Mouse (Mus musculus): ENCODE measurements at regions not wholly inside any gene's neighbourhood (a gene's known extent, or its start where the extent isn't known, plus 50 kb on each side); places are given as distances from the start of the nearest gene placed in this dataset.

- DNase-seq (ENCODE audit: low read depth, low spot score) = no peak
Measured at GRCm38 (mm10) chr3:39925436-39925835, 605.6 kb upstream of the Intu start.

DNA sequence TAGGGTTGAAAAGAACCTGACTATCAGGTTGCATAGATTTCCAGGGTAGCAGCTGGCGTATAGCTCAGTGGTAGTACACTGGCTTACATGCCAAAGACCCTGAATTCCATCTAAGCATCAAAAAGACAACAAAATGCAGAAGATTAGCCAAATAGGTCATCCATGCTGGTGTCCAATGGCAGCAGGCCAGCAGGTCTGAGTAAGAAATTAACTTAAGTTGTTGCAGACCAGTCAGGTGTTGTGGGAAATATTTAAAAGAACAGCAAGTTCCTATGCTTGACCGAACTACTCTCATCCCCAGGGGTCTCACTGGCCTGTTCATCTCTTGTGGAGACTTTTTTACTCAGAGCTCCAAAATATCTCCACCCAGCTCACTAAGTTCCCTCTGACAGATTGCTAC, 602.7 kb upstream of the Intu start:
- DNase-seq (ENCODE audit: low read depth, low spot score) = no peak

DNA sequence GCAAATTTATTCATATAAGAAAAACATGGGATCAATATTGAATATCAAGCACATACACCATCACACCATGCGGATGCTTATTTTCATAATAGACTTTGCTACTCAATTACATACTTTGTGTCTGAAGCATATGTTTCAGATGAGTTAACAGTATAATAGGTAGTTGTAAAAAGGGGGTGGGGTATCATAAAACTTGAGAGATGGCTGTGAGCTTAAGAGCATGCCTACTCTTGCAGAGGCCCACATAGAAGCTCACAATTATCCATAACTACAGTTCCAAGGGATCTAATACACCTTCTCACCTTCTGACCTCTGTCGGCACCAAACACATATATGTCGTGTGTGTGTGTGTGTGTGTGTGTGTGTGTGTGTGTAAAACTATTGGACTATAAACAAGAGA, 597.7 kb upstream of the Intu start:
- DNase-seq (ENCODE audit: low read depth, low spot score) = no peak

DNA sequence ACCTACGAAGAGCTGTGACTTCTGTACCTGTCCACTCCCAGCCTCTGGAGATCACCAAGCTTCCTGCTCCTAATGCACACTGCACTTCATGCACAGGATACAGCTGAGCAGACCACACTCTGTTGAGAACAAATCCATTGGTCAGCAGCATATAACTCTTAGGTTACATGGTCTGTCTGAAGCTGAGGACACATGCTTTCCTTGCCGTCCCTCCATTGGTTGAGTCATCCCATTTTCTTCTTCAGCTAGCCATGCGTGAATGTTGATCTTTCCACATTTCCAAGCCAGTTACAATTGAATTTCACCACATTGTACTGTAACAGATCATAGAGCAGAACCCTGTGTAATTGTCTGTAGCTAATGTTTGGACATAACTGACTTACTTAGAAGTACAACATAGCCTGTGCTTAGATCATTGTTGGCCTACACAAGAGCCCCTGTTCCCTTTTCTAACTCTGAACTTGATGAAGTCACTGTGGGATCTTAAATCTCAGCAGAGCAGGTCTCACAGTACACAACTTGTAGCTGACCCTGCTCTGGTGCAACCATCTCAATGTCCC, 593.3 kb upstream of the Intu start:
- DNase-seq (ENCODE audit: low read depth, low spot score) = peak; percentile 63

GRCm38 (mm10) chr3:39944581-39944980, 586.5 kb upstream of the Intu start:
- peak; percentile 89 for DNase-seq (ENCODE audit: low read depth, low spot score)

DNA sequence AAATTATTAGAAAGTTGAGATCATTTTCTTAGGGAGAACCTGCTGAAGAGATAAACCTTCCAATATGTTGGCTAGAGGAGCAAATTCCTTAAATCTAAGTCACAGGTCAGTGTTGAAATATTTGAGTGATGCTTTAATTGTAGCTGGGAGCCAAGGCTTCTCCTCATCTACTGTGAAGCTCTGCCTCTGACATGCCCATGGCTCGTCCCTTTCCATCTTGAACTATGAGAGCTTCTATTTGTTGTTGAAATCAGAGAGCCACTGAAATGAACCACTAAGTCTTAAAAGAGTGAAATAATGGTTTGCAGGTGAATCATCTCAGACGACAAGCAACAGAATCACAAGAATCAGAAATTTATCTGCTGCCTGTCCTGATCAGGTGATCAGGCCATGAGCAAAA, 579.0 kb upstream of the Intu start:
- DNase-seq (ENCODE audit: low read depth, low spot score) = no peak

- DNase-seq (ENCODE audit: low read depth, low spot score) = no peak
Measured at GRCm38 (mm10) chr3:39952556-39952955, 578.5 kb upstream of the Intu start.

DNA sequence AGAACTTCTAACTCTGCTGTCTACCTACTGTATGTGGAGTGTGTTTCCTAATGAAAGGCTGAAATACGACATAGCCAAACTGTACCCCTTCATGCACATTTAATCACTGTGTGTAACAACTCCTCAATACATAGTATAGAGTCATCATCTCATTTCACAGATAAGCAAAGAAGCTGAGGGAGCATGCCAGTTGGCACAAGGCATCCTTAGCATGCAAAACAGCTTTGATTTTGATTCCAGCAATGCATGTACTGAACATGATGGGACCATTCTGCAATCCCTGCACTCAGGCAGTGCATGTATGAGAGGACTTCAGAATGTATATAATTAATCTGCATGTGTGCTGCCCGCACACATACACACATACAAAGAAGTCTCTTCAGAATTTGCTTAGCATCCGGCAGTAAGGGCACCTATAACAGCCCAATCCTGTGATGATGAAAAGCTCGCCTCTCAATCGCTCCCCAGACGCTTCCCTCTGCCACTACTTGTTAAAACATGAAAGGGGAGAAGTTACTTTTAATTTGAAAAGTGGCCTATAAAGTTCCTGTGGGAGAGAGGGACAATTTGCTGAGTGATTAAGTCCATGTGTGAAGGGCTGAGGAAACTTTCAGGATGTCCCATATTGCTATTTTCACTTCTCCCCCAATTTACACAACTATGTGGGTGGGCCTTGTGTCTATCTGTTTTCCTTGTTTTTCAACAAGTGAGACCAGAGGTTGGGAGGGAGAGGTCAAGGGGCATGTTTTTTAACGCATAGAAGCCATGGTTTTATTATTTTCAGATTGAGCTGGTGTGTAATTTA, 569.0 kb upstream of the Intu start:
- no peak for DNase-seq (ENCODE audit: low read depth, low spot score)

DNA sequence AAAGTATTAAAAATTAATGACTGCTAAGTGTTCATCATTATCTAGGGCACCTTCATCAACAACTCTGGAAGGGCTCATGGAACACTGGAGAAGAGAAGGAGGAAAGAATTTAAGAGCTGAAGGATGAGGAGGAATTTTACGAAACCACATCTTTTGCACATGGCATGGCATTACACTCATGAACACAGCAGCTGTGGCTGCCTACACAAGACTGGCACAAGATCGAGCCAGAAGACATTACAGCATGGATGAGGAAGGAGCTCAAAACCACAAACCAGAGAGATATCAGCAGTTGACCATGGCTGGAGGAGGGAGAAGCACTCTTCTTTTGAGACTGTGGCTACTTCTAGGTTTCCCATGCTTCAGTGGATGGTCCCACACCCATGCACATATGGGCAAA, 565.7 kb upstream of the Intu start:
- DNase-seq (ENCODE audit: low read depth, low spot score) = no peak

DNA sequence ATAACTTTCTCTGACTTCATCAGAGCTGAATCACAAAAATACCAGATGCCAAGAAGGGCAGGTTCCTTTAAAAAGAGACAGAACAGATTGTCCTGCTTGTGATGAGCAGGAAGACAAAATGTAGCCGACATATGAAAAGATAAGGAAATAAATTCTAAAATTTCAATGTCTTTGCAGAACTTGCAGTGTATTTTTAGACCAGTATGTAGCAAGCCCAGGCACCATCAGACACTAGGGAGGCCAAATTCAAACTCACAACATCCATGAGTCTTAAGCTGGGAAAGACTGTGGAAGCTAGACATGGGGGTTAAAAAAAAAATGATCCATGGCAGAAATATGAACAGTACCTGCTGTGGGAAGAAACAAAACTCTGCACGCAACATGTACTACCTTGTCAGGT, 564.7 kb upstream of the Intu start:
- no peak for DNase-seq (ENCODE audit: low read depth, low spot score)

DNA sequence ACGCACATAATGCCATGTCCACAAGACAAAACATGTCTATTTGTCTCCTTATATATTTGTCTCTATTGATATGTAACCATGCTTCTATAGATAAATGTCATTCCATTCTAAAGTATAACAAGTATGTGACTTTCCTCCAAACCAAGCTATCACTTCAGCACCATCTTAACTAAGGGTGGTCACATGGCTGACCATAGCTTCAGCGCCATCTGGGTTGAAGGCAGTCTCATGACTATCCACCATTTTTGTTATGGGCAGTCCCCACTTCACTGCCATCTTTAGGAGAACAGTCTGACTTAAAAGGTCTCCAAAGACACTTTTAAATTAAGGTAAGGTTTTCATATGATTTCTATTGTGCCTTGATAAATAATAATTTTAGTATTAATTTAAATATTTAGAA, 554.1 kb upstream of the Intu start:
- DNase-seq (ENCODE audit: low read depth, low spot score) = no peak

- DNase-seq (ENCODE audit: low read depth, low spot score) = peak; percentile 50
Measured at GRCm38 (mm10) chr3:39978916-39979679, 552.0 kb upstream of the Intu start.

DNA sequence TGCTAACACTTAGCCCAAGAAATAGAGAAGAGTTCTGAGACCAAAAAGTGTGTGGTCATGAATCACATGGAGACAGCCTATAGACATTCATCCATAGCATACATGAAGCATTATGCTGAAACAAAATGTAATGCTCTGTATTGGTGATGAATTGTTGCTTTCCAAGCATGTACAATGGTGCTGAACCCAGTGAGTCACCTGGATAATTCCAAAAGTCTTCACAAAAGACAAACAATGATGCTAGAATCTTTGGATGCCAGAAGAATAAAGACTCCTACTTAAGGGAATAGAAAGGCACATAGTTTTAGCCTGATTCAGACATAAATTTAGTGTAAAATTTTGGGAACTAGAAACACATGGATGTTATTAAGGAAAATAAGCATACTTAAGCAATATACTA, 548.4 kb upstream of the Intu start:
- no peak for DNase-seq (ENCODE audit: low read depth, low spot score)

DNA sequence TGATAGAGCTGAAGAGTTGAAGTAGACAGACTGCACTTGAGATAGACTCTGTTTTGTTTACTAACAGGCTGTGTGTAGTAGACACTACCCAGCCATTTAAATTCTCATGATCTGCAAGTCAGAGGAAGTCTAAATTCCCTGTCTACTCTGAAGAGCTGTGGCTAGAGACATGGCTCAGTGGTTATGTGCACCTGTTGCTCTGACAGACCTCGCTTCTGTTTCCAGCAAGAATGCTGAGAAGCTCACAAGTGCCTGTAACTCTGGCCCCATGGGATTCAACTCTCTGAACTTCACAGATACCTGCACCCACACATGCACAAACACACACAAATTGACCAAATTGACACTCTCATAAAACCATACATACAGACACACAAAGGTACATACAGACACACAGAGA, 543.4 kb upstream of the Intu start:
- no peak for DNase-seq (ENCODE audit: low read depth, low spot score)

GRCm38 (mm10) chr3:39998628-39999027, 532.5 kb upstream of the Intu start:
- peak; percentile 15 for DNase-seq (ENCODE audit: low read depth, low spot score)

- no peak for DNase-seq (ENCODE audit: low read depth, low spot score)
Measured at GRCm38 (mm10) chr3:39999846-40000245, 531.2 kb upstream of the Intu start.

GRCm38 (mm10) chr3:40002838-40003237, 528.2 kb upstream of the Intu start:
- DNase-seq (ENCODE audit: low read depth, low spot score) = no peak

DNA sequence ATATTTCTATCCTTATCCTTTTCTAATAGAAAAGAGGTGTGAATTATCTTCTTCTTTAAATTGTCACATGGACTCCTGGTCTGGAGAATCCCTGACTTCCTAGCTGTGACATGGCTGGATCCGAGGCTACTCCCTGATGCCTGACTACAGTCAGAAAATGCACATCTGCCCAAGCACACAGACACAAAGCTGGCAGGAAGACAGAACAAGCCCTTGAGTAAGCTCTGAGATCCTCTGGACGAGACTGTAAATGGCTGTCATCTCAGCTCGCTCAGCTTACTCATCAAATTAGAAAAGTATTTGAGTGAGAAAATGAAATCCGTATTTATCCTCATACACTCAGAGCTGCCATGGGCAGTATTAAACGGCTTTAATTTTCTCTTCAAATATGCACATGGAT, 521.0 kb upstream of the Intu start:
- no peak for DNase-seq (ENCODE audit: low read depth, low spot score)

GRCm38 (mm10) chr3:40021682-40022081, 509.4 kb upstream of the Intu start:
- DNase-seq (ENCODE audit: low read depth, low spot score) = no peak

- no peak for DNase-seq (ENCODE audit: low read depth, low spot score)
Measured at GRCm38 (mm10) chr3:40027713-40028112, 503.4 kb upstream of the Intu start.

DNA sequence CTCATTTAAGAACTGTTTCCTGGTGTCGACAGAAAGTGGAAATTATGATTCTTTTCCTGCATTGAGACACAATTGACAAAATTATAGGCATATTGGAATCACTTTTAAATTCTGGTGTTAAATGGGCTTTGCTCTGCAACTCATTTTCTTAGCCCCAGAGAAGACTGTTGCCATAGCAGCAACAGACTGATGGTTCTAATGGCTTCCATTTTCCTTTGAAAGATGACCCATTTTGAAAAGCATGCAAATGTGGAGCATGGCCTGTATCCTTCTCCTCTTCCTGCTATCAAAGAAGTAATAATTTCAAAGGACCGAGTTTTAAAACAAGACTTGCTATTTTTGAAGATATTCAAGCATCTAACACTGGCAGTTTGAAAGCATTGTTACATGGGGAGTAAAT, 494.9 kb upstream of the Intu start:
- no peak for DNase-seq (ENCODE audit: low read depth, low spot score)

DNA sequence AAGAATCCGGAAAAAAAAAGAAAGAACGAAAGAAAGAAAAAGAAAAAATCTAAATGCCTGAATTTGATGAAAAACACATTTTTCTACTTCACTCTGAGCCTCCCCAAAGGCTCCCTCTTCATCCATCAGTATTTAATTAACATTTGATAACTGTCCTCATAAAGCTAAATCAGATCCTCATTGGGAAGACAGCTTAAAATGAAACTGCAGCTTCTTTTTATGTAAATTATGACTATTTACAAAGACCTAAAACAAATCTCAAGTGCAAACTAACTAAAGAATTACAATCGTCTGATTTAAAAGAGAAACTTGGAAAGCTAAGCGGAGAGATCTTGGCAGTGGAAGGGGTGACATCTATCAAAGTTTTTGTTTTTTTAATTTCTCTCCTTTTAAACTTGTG, 481.4 kb upstream of the Intu start:
- no peak for DNase-seq (ENCODE audit: low read depth, low spot score)

DNA sequence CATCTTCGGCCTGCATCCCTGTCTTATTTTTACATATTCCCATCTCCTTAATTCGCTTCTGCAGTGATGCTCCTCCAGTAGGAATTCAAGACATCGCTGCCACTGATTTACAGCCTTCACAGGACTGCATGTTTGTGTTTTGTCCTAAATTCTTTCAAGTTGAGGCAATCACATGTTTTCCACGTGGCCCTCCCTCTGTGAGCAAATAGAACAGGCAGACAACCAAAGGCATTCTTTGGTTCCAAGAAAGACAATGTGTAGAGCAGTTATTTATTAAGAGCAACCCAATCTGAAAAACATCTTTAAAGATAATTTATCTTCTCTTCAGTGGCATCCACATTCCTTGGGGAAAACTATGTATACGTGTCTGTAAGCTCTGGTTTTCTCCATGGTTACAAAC, 472.8 kb upstream of the Intu start:
- DNase-seq (ENCODE audit: low read depth, low spot score) = peak; percentile 64
